Mouse (Mus musculus): Measurements from ENCODE around the gene Pnmal2. TPM values are rescaled to one million over a fixed set of nuclear protein-coding genes. Genes with fewer than 3 reads are reported as not detected.

Pnmal2 gene
- 1.5 and 2.0 TPM in 2 replicates for polyA plus RNA-seq (2014; fragmentation: Nextera tagmentation; extraction: Ambion mirVana)

GRCm38 (mm10) chr7:16944061-16944807 is at the start of gene Pnmal2:
Gene Pnmal2 (plus strand): TSS chr7:16944682.
- Histone ChIP-seq H3K4me3 (ENCODE audit: low read depth, low read length) (peak within 1 kb of the TSS; percentile 65), H3K27ac (ENCODE audit: low read depth, low read length) (no peak within 1 kb of the TSS), H3K9ac (ENCODE audit: low read depth, low read length) (peak within 1 kb of the TSS; percentile 77), H3K36me3 (ENCODE audit: control insufficient read depth, insufficient read depth, low read length) (no peaks in the 10 kb centered on the region), H3K27me3 (ENCODE audit: control insufficient read depth, insufficient read depth, low read length) (peaks cover 45% of the 10 kb centered on the region), H3K4me1 (ENCODE audit: control insufficient read depth, insufficient read depth, low read length) (peaks cover 35% of the 10 kb centered on the region), H3K9me3 (replicated peaks; ENCODE audit: control insufficient read depth, low read length) (no peaks in the 10 kb centered on the region), H3K4me2 (peak within 1 kb of the TSS; percentile 94)
- ATAC-seq (replicated peaks; ENCODE audit: insufficient number of reproducible peaks, low FRiP score, low TSS enrichment): peak; percentile 72
- WGBS (ENCODE audit: insufficient replicate concordance): 16% methylated on average over 36 of the region's 36 CpGs

GRCm38 (mm10) chr7:16895000-16895399 is 49.5 kb upstream of the Pnmal2 start:
- Histone ChIP-seq H3K4me1 (ENCODE audit: control insufficient read depth, insufficient read depth, low read length) (peaks cover 20% of the 10 kb centered on the region), H3K4me2 (peak overlapping the region; percentile 47), H3K9ac (ENCODE audit: low read depth, low read length) (no peak overlapping the region), H3K27me3 (ENCODE audit: control insufficient read depth, insufficient read depth, low read length) (peaks cover 36% of the 10 kb centered on the region), H3K9me3 (replicated peaks; ENCODE audit: control insufficient read depth, low read length) (no peaks in the 10 kb centered on the region), H3K27ac (ENCODE audit: low read depth, low read length) (no peak overlapping the region), H3K36me3 (ENCODE audit: control insufficient read depth, insufficient read depth, low read length) (no peaks in the 10 kb centered on the region), H3K4me3 (ENCODE audit: low read depth, low read length) (0 out of 2 replicates have a peak overlapping the region, but pooled peaks have one; percentile 13)
- ATAC-seq (replicated peaks; ENCODE audit: insufficient number of reproducible peaks, low FRiP score, low TSS enrichment): peak; percentile 40; the same call in 1 of the 2 replicates
- WGBS (ENCODE audit: insufficient replicate concordance): under 1% methylated on average over 24 of the region's 24 CpGs

- 34% methylated on average over 10 of the region's 10 CpGs for WGBS (ENCODE audit: insufficient replicate concordance)
- H3K4me1 ChIP-seq (ENCODE audit: control insufficient read depth, insufficient read depth, low read length): peaks cover 17% of the 10 kb centered on the region
- 0 out of 2 replicates have a peak overlapping the region, but pooled peaks have one; percentile 13 for H3K4me3 ChIP-seq (ENCODE audit: low read depth, low read length)
- peak overlapping the region; percentile 47 for H3K4me2 ChIP-seq
- H3K27me3 ChIP-seq (ENCODE audit: control insufficient read depth, insufficient read depth, low read length): peaks cover 38% of the 10 kb centered on the region
- no peak overlapping the region for H3K9ac ChIP-seq (ENCODE audit: low read depth, low read length)
- no peaks in the 10 kb centered on the region for H3K9me3 ChIP-seq (replicated peaks; ENCODE audit: control insufficient read depth, low read length)
- H3K36me3 ChIP-seq (ENCODE audit: control insufficient read depth, insufficient read depth, low read length): no peaks in the 10 kb centered on the region
- ATAC-seq (replicated peaks; ENCODE audit: insufficient number of reproducible peaks, low FRiP score, low TSS enrichment): no peak
- no peak overlapping the region for H3K27ac ChIP-seq (ENCODE audit: low read depth, low read length)
Measured at GRCm38 (mm10) chr7:16895511-16895910, 49.0 kb upstream of the Pnmal2 start.

DNA sequence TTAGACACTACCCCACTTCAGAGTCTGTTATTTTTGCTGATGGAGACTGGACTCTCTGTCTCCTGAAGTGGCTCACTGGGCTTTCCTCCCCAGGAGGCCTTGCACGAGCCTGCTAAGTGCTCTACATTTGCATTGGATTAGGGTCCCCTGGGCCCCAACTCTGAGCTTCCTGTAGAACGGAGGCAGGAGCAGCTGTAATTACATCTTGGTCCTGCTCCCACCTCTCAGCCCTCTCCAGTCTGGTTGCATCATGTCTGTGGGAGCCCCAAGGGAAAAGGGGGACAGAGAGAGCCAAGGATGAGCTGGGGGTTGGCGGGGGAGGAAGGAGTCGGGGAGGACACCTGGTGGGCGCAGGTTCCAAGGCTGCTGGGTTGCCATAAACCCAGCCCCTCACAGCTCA is 44.0 kb upstream of the Pnmal2 start:
- H3K36me3 ChIP-seq (ENCODE audit: control insufficient read depth, insufficient read depth, low read length): no peaks in the 10 kb centered on the region
- H3K4me2 ChIP-seq: no peak overlapping the region
- H3K9ac ChIP-seq (ENCODE audit: low read depth, low read length): no peak overlapping the region
- no peaks in the 10 kb centered on the region for H3K9me3 ChIP-seq (replicated peaks; ENCODE audit: control insufficient read depth, low read length)
- no peak overlapping the region for H3K27ac ChIP-seq (ENCODE audit: low read depth, low read length)
- peaks cover 36% of the 10 kb centered on the region for H3K27me3 ChIP-seq (ENCODE audit: control insufficient read depth, insufficient read depth, low read length)
- no peak overlapping the region for H3K4me3 ChIP-seq (ENCODE audit: low read depth, low read length)
- H3K4me1 ChIP-seq (ENCODE audit: control insufficient read depth, insufficient read depth, low read length): peaks cover 8% of the 10 kb centered on the region; the same call in 1 of the 2 replicates
- no peak for ATAC-seq (replicated peaks; ENCODE audit: insufficient number of reproducible peaks, low FRiP score, low TSS enrichment)
- 33% methylated on average over 5 of the region's 5 CpGs for WGBS (ENCODE audit: insufficient replicate concordance)

- Histone ChIP-seq H3K27ac (ENCODE audit: low read depth, low read length) (no peak overlapping the region), H3K4me2 (no peak overlapping the region), H3K36me3 (ENCODE audit: control insufficient read depth, insufficient read depth, low read length) (no peaks in the 10 kb centered on the region), H3K27me3 (ENCODE audit: control insufficient read depth, insufficient read depth, low read length) (peaks cover 49% of the 10 kb centered on the region), H3K9ac (ENCODE audit: low read depth, low read length) (no peak overlapping the region), H3K9me3 (replicated peaks; ENCODE audit: control insufficient read depth, low read length) (no peaks in the 10 kb centered on the region), H3K4me3 (ENCODE audit: low read depth, low read length) (no peak overlapping the region), H3K4me1 (ENCODE audit: control insufficient read depth, insufficient read depth, low read length) (peaks cover 34% of the 10 kb centered on the region)
- WGBS (ENCODE audit: insufficient replicate concordance): 83% methylated on average over 2 of the region's 2 CpGs
- no peak for ATAC-seq (replicated peaks; ENCODE audit: insufficient number of reproducible peaks, low FRiP score, low TSS enrichment)
Measured at GRCm38 (mm10) chr7:16903439-16903955, 41.0 kb upstream of the Pnmal2 start.

GRCm38 (mm10) chr7:16904120-16904675 is 40.3 kb upstream of the Pnmal2 start:
- Histone ChIP-seq H3K27ac (ENCODE audit: low read depth, low read length) (no peak overlapping the region), H3K27me3 (ENCODE audit: control insufficient read depth, insufficient read depth, low read length) (peaks cover 54% of the 10 kb centered on the region), H3K9ac (ENCODE audit: low read depth, low read length) (no peak overlapping the region)

DNA sequence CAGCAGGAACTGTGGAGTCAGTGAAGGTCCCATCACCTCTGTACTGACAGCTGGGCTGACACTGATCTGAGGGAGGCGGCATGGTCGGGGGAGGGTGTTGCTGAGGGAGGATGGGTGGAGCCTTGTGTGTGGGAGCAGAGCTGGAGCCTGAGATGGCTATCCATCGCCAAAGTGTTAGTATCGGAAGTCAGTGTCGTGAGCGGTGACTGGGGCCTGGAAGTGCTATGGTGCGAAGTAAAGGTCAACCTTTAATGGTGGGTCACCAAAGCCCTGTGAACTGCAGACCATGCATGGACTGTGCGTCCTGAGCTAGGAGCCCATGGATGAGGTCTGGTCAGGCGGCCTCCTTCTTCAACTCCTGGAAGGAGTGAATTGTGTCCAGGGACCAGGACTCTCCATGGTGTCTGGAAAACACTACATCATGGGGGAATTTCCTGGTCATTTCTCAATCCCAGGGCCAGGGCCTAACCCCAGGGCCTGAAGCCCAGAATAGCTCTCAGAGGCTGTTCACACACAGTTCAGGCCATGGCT is 38.9 kb upstream of the Pnmal2 start:
- H3K9me3 ChIP-seq (replicated peaks; ENCODE audit: control insufficient read depth, low read length): no peaks in the 10 kb centered on the region
- H3K27me3 ChIP-seq (ENCODE audit: control insufficient read depth, insufficient read depth, low read length): peaks cover 59% of the 10 kb centered on the region
- ATAC-seq (replicated peaks; ENCODE audit: insufficient number of reproducible peaks, low FRiP score, low TSS enrichment): no peak
- H3K9ac ChIP-seq (ENCODE audit: low read depth, low read length): no peak overlapping the region
- WGBS (ENCODE audit: insufficient replicate concordance): 35% methylated on average over 9 of the region's 9 CpGs
- H3K4me3 ChIP-seq (ENCODE audit: low read depth, low read length): no peak overlapping the region
- H3K4me1 ChIP-seq (ENCODE audit: control insufficient read depth, insufficient read depth, low read length): peaks cover 42% of the 10 kb centered on the region
- H3K4me2 ChIP-seq: no peak overlapping the region
- H3K27ac ChIP-seq (ENCODE audit: low read depth, low read length): no peak overlapping the region
- no peaks in the 10 kb centered on the region for H3K36me3 ChIP-seq (ENCODE audit: control insufficient read depth, insufficient read depth, low read length)

More at GRCm38 (mm10) chr7:16904120-16904675, 40.3 kb upstream of the Pnmal2 start:
- no peak for ATAC-seq (replicated peaks; ENCODE audit: insufficient number of reproducible peaks, low FRiP score, low TSS enrichment)
- WGBS (ENCODE audit: insufficient replicate concordance): 41% methylated on average over 9 of the region's 10 CpGs
- H3K4me1 ChIP-seq (ENCODE audit: control insufficient read depth, insufficient read depth, low read length): peaks cover 41% of the 10 kb centered on the region
- H3K4me3 ChIP-seq (ENCODE audit: low read depth, low read length): no peak overlapping the region
- no peaks in the 10 kb centered on the region for H3K9me3 ChIP-seq (replicated peaks; ENCODE audit: control insufficient read depth, low read length)
- no peak overlapping the region for H3K4me2 ChIP-seq
- H3K36me3 ChIP-seq (ENCODE audit: control insufficient read depth, insufficient read depth, low read length): no peaks in the 10 kb centered on the region

- Histone ChIP-seq H3K4me2 (no peak within 1 kb of the TSS), H3K4me3 (ENCODE audit: low read depth, low read length) (no peak within 1 kb of the TSS), H3K27ac (ENCODE audit: low read depth, low read length) (no peak within 1 kb of the TSS), H3K9ac (ENCODE audit: low read depth, low read length) (peak within 1 kb of the TSS; percentile 16; the same call in 1 of the 2 replicates), H3K4me1 (ENCODE audit: control insufficient read depth, insufficient read depth, low read length) (peaks cover 42% of the 10 kb centered on the region), H3K36me3 (ENCODE audit: control insufficient read depth, insufficient read depth, low read length) (no peaks in the 10 kb centered on the region), H3K27me3 (ENCODE audit: control insufficient read depth, insufficient read depth, low read length) (peaks cover 55% of the 10 kb centered on the region), H3K9me3 (replicated peaks; ENCODE audit: control insufficient read depth, low read length) (no peaks in the 10 kb centered on the region)
- no peak for ATAC-seq (replicated peaks; ENCODE audit: insufficient number of reproducible peaks, low FRiP score, low TSS enrichment)
- WGBS (ENCODE audit: insufficient replicate concordance): 21% methylated on average over 6 of the region's 6 CpGs
Measured at GRCm38 (mm10) chr7:16906281-16906680, 38.2 kb upstream of the Pnmal2 start, which contains the start of gene Ptgir. Gene Ptgir (plus strand): TSS chr7:16906490.

Measured in heart, embryonic 11.5 days (tissue).